Mouse (Mus musculus): ENCODE measurements around the gene Tnfsf10. TPM values are rescaled to one million over a fixed set of nuclear protein-coding genes. Genes with fewer than 3 reads are reported as not detected.

Tnfsf10 gene
- polyA plus RNA-seq, 1 experiment: not detected

- TF ChIP-seq GATA1 (IDR thresholded peaks at IDR 0.05; ENCODE audit: low read length): no peak
These were observed 23.9 kb downstream of the Tnfsf10 start for GRCm38 (mm10) chr3:27340757-27341156.

GRCm38 (mm10) chr3:27342462-27342861, 25.6 kb downstream of the Tnfsf10 start:
- no peak for TF ChIP-seq GATA1 (IDR thresholded peaks at IDR 0.05; ENCODE audit: low read length)

- TF ChIP-seq GATA1 (IDR thresholded peaks at IDR 0.05; ENCODE audit: low read length): no peak
These were observed 28.7 kb downstream of the Tnfsf10 start for GRCm38 (mm10) chr3:27345526-27345925.

- TF ChIP-seq GATA1 (IDR thresholded peaks at IDR 0.05; ENCODE audit: low read length): no peak
These were observed 31.6 kb downstream of the Tnfsf10 start for GRCm38 (mm10) chr3:27348462-27348861.

GRCm38 (mm10) chr3:27351105-27351504, 34.3 kb downstream of the Tnfsf10 start:
- TF ChIP-seq GATA1 (IDR thresholded peaks at IDR 0.05; ENCODE audit: low read length): no peak

- no peak for TF ChIP-seq GATA1 (IDR thresholded peaks at IDR 0.05; ENCODE audit: low read length)
These were observed 42.4 kb downstream of the Tnfsf10 start for GRCm38 (mm10) chr3:27359100-27359720.

GRCm38 (mm10) chr3:27370125-27370524, 53.3 kb downstream of the Tnfsf10 start:
- TF ChIP-seq GATA1 (IDR thresholded peaks at IDR 0.05; ENCODE audit: low read length): no peak

DNA sequence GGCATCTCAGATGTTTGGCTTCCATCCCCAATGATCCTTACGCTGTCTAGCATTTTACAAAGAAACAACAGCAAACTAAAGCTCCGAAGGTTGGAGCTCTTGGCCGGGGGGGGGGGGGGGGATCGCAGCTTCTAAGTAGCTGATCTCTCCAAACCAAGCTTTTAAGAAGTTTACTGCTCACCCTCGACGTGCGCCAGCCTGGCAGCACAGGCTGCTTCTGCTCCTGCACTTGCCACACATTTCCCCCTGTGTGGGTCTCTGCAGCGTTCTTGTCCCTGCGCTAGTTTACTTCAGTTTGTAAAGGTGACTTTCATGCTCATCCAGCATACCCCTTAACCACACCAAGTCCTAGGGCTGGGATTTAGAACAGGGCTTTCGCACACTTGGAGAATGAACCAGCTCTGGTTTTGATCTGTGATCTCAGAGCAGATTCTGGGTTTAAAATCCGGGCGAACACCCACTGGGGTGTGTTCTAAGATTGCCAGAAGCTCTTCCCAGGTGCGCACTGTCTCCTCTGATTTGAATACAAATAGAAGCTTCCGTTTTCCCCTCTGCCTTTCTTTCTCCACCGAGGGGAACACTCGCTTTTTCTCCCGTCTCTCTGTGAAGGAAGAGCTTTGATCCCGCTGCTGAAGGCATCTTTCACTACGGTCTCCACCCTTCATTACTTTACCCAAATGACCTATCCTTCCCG, 53.9 kb downstream of the Tnfsf10 start:
- TF ChIP-seq GATA1 (IDR thresholded peaks at IDR 0.05; ENCODE audit: low read length): no peak

GRCm38 (mm10) chr3:27371276-27371621, 54.4 kb downstream of the Tnfsf10 start, which contains the start of gene Ghsr:
Ghsr (plus strand) TSS chr3:27371351.
- no peak for TF ChIP-seq GATA1 (IDR thresholded peaks at IDR 0.05; ENCODE audit: low read length)

- TF ChIP-seq GATA1 (IDR thresholded peaks at IDR 0.05; ENCODE audit: low read length): no peak
These were observed 55.2 kb downstream of the Tnfsf10 start for GRCm38 (mm10) chr3:27371725-27372650.

DNA sequence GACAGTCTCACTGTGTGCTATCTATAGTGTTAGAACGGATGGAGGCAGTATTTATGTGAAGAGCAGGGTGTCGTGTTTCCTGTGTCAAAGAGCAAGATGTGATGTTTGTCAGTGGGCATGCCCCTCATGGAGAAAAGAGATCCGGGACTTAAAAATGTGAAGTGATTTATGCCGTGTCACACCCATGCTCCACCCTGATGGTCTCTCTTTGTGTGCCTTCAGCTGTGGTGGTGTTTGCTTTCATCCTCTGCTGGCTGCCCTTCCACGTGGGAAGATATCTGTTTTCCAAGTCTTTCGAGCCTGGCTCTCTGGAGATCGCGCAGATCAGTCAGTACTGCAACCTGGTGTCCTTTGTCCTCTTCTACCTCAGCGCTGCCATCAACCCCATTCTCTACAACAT, 57.6 kb downstream of the Tnfsf10 start:
- TF ChIP-seq GATA1 (IDR thresholded peaks at IDR 0.05; ENCODE audit: low read length): no peak

DNA sequence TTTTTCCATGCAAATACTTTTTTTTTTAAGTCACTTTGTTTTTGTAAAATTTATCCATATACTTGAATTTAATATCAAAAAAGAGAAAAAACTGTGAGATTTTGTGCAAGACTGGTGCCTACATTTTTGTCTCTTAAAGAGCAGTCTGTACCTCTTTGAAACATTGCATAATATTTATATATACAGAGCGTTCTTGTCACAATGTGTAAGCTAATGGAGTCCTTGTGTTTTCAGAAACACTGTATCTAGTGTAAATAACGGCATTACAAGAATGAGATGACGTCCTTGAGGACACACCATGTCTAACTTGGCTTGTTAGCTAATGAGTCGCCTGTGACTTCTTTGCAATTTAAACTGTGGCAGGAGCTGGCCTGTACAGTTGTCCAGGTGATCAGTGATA, 61.1 kb downstream of the Tnfsf10 start:
- no peak for TF ChIP-seq GATA1 (IDR thresholded peaks at IDR 0.05; ENCODE audit: low read length)

- TF ChIP-seq GATA1 (IDR thresholded peaks at IDR 0.05; ENCODE audit: low read length): no peak
These were observed 68.0 kb downstream of the Tnfsf10 start for GRCm38 (mm10) chr3:27384836-27385235.

DNA sequence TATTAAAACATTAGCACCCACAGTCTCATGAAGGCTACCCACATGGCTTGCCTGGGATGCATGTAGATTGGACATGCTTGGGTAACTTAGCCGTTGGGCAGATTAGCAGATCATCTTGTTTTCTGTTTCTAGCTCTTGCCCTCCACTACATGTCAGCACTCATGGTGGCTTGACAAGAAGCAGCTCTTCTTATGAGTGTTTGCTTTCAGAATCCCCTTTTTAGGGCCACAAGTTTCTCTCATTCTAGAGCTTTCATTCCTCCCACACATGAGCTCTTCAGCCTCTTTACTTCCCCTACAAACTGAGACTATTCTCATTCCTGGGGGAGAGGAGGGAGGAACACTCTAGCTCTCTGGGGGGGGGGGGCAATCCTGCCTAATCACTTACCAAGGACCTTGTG, 73.1 kb downstream of the Tnfsf10 start:
- no peak for TF ChIP-seq GATA1 (IDR thresholded peaks at IDR 0.05; ENCODE audit: low read length)

Other genes with a start within 250 kb of the Tnfsf10 start
- gene Ect2, start 163.2 kb upstream of the Tnfsf10 start, polyA plus RNA-seq (2012): 1.7 and 1.9 TPM in 2 replicates
- 4.9 and 10.4 TPM in 2 replicates for gene Nceh1, start 134.1 kb upstream of the Tnfsf10 start, polyA plus RNA-seq (2012)
- gene Ghsr, start 54.3 kb downstream of the Tnfsf10 start, polyA plus RNA-seq (2012): not detected in 2 replicates